In the genomic region with DNA sequence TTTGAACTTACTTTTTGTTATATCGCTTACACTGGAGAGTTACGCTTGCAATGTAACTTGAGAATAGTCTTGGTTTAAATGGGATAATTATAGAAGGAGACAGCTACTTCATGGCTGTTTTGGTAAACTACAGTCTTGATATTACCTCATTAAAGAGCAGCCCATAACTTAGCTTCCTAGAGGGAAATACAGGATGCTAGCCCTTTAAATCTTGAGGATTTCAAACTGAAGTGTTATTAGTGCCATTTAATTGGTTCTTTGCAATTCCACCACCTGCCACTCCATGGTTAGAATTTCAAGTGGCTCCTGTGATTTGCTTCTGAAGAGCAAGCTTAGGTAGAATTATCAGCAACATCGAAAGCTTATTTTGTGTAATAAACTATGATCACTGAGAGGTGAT, we compare ENCODE assay signal across 19 mouse cellular contexts.
"Had no signal": no experiment of that assay in that cellular context is flagged by ENCODE, and none has a peak within 500 bp of the region (broad histone marks: within the 10 kb centered on the region; RNA-seq: fewer than 3 reads in every experiment).

No protein-coding gene starts in this region.

- DNase-seq: kidney, adult 2 months; kidney, postnatal 25 days; layer of hippocampus, adult 9-11 months; liver, embryonic 13.5 days; lung, adult 2 months; lung, postnatal 14 days; right cerebral cortex, adult 18-20 months; right cerebral cortex, postnatal 14 days; right cerebral cortex, postnatal 4 days; thymus, postnatal 25 days had no signal

- H3K27ac ChIP-seq: kidney, postnatal 0 days; layer of hippocampus, adult 2 months; limb, embryonic 10.5 days; limb, embryonic 13.5 days; liver, embryonic 13.5 days; macrophage; neural tube, embryonic 12.5 days; neural tube, embryonic 15.5 days; stomach, embryonic 15.5 days had no signal

- H3K36me3 ChIP-seq: limb, embryonic 10.5 days; limb, embryonic 13.5 days; liver, embryonic 13.5 days; neural tube, embryonic 12.5 days; neural tube, embryonic 15.5 days; stomach, embryonic 15.5 days had no signal

- ATAC-seq: intestine, postnatal 0 days had no signal

- H3K4me1 ChIP-seq: limb, embryonic 10.5 days; limb, embryonic 13.5 days; liver, embryonic 13.5 days; neural tube, embryonic 12.5 days; neural tube, embryonic 15.5 days; stomach, embryonic 15.5 days had no signal

- H3K4me3 ChIP-seq: layer of hippocampus, adult 2 months; limb, embryonic 10.5 days; limb, embryonic 13.5 days; liver, embryonic 13.5 days; neural tube, embryonic 12.5 days; neural tube, embryonic 15.5 days; stomach, embryonic 15.5 days had no signal

- H3K9me3 ChIP-seq: limb, embryonic 10.5 days; limb, embryonic 13.5 days; liver, embryonic 13.5 days; neural tube, embryonic 12.5 days; neural tube, embryonic 15.5 days; stomach, embryonic 15.5 days had no signal

- H3K4me2 ChIP-seq: limb, embryonic 13.5 days; liver, embryonic 13.5 days; neural tube, embryonic 12.5 days; neural tube, embryonic 15.5 days; stomach, embryonic 15.5 days had no signal

- H3K9ac ChIP-seq: limb, embryonic 13.5 days; liver, embryonic 13.5 days; neural tube, embryonic 12.5 days; neural tube, embryonic 15.5 days; stomach, embryonic 15.5 days had no signal

- H3K27me3 ChIP-seq: limb, embryonic 13.5 days; liver, embryonic 13.5 days; neural tube, embryonic 12.5 days; neural tube, embryonic 15.5 days; stomach, embryonic 15.5 days had no signal
